Mouse (Mus musculus) lung, adult 2 months (tissue): ENCODE results near the gene Mpp5.

Source experiments
- CTCF ChIP-seq: fragments of 200-500 bp; IDR thresholded peaks from 2 replicates; pipeline ENCODE4 v1.5.1; 2011; ENCODE audit warnings: mild to moderate bottlenecking, low read length, control low read depth; ENCODE audit not compliant: insufficient read depth
- POLR2A ChIP-seq: fragments of 200-500 bp; IDR thresholded peaks from 2 replicates; pipeline ENCODE4 v1.6.1; 2011; ENCODE audit warnings: low read depth, mild to moderate bottlenecking, control low read depth, low read length, borderline replicate concordance; ENCODE audit errors: extremely low read depth

DNA sequence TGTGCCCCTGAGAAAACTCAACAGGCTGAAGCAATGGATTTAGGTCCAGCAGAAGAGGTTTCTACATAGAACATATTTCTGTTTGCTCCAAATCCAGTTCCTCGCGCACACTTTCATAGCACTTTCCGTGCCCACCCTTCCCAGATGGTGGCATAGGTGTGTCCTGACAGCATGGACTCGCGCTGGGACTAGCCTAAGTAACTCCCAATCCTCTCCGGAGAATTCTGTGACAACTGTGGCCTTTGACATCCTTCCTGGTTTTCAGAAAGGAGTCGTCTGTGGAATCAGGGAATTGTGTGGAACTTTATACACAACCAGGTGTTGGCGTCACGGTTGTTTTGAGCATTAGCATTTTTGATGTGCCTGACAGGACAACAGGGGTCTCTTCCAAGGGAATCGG is 594 bp upstream of the Mpp5 start:
- TF ChIP-seq CTCF: no peak
- TF ChIP-seq POLR2A: no peak
